Mouse (Mus musculus) gastrocnemius, adult 8-10 months (tissue): Measurements from ENCODE around the gene Crtam. TPM values are rescaled to one million over a fixed set of nuclear protein-coding genes. Genes with fewer than 3 reads are reported as not detected.

Experiments used
- DNase-seq, 2 experiments: peaks; one replicate each; pipeline ENCODE4 v3.0.0; 2022; ENCODE audit warnings: low spot score in 2 of 2
- total RNA-seq, 4 experiments: library from RNA; stranded (reverse); gene quantifications; 2 replicates each; pipeline ENCODE4 v1.2.4; 2022

Gene Crtam
- total RNA-seq, 4 experiments from 2014 or later, result not detected

DNA sequence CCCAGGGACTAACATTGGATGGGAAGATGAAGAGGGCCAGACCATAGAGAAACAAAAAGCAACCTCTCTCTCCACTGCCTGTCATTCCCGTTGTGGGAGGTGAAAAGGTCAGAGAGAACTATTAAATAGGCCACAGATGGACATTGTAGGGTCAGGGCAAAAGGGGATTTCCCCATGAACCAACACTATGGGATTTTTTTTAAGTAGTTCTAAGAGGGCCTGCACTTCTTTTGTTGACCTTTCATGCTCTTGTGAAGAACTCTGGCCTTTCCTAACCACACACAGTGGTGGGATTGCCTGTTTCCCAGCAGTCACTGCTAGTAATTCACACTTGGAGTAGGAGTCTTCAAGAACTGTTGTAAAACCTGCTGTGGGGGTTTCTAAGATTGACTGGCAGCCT lies 3.4 kb upstream of the Crtam start:
- no peak for DNase-seq

DNA sequence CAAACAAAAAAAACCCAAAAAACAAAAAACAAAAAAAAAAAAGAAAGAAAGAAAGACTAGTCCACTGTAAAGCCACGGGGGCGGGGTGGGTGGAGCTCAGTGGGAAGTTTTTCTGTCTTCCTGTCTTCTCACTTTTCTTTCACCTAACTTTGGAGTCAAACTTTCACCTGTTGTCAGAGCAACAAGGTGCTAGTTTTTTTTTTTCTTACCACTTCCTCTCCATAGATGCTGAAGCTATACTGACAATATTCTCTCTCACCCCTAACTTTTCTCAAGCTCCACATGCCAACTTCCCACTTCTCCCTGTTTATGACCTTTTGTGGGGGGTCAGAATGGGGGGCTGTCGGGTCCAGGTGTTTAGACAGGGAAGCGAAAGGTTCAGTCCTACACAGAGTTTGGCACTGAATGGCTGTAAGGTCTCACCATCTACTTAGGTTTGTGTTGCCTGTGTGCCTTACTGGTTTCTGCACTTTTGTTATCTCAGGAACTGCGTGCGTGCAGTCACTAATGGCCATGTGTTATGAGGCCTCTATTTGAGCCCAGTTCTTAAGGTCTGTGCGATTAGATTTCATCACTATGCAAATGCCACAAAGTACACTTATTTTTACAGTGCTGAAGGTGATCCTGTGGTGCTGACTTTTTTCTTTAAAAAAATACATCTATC lies 7.2 kb downstream of the Crtam start:
- DNase-seq, result no peak

DNA sequence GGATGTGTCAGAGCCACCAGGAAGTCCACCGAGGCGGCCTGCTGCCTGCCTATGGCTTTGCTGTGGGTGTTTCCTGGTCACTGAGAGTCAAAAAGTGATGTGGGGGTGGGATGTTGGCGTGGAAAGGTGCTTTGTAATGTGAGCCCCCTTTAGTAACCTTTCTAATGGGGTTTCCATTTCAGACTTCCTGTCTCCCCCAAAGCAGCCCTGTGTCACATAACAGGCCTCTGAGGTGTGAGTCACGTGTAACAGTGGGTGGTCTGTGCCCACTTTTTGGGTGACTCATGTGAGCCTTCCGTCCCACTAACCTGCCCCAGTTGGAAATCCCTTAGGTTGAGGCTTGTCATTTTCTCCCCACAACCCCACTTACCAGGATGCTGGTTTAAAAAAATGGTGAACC lies 10.4 kb downstream of the Crtam start:
- DNase-seq, result no peak

DNA sequence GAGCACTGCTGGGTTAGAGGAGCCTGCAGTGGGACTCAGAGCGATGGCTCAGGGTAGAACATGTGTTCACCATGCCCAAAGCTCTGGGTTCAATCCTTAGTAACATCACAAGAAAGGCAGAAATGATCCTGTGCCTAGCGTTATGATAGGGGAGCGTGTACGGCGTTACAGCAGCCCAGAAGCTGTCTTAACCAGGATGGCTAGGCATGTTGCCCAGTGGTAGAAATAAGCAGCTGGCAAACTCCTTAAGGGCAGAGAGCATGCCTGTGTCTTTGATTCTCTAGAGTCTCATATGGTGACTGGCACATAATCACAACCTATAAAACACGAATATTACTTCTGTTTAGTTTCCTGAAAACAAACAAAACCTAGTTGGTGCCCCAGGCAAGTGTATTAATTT lies 12.9 kb downstream of the Crtam start:
- DNase-seq, result no peak

DNA sequence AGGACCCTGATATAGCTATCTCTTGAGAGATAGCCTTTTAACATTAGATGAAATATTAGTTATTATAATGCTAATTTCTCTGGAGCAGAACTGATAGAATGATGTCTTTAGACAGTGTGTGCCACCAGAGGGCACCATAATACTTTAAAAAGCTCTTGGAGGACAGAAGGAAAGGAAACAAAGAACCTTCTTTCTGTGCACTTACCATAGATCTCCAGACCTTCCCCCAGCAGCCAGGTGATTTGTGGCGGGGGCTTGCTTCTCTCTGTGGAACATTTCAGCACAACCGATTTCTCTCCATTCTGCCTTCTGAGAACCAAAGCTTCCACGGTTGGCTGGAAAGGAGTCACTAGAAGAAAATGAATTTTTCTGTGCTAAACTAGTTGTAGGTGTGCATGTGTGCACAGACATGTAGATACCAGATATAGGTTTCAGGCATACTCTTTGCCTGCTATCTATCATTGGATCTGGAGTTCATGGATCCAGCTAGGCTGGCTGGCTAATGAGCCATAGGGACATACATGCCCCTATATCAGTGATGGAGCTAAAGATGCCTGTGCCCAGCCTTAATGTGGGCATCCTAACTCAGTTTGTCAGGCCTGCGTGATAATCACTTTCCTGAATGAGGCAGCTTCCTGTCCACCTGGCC lies 14.4 kb downstream of the Crtam start:
- no peak for DNase-seq

DNA sequence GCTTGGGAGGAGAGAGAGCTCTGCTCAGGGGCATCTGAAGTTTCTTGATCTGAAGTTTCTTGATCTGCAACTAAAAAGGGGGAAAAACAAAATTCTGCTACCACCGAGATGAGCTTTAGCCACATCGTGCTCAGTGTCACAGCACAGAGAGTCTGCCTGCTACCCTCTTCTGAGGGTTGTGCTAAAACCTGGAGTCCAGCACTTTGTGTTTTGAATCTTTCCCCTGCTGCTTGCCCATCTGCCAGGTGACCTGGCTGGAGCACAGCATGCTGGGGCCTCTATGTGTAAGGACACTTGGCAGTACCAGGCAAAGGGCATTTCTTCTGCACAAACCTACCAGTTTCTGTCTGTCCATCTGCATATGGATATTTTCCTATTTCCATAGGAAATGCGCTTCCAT lies 20.1 kb downstream of the Crtam start:
- no peak for DNase-seq

DNA sequence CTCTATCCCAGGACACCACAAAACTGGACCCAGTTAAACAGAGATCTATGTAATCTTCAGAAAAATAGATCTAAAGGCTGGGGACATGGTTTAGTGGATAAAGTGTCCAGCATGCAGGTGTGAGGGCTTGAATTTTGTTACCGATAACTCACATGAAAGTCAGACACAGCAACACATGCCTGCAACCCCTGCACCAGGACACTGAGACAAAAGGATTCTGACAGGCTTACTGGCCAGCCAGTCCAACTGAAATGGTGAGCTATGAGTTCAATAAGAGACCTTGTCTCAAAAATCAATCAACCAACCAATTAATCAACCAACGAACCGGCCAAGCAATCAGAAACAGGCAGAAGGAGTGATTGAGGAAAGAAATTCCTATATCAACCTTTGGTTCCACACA lies 20.7 kb downstream of the Crtam start:
- DNase-seq, result no peak

DNA sequence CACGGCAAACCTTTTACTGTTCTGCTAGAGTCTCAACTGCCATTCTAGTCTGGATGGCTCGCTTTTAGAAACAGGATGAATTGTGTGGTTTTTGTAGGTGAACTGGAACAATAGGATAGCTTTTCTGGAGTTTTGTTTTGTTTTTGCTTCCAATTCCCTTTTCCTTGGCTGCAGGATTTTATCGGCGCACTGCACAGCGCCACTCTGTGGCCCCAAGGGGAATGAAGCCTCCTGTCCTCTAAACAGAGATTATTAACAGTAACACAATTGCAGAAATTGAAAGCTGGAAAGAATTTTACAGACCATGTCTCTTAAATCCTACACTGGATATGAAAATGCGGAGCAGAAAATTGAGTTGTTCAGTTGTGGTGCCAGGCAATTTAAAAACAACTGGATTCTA lies 21.9 kb downstream of the Crtam start:
- DNase-seq, result no peak

DNA sequence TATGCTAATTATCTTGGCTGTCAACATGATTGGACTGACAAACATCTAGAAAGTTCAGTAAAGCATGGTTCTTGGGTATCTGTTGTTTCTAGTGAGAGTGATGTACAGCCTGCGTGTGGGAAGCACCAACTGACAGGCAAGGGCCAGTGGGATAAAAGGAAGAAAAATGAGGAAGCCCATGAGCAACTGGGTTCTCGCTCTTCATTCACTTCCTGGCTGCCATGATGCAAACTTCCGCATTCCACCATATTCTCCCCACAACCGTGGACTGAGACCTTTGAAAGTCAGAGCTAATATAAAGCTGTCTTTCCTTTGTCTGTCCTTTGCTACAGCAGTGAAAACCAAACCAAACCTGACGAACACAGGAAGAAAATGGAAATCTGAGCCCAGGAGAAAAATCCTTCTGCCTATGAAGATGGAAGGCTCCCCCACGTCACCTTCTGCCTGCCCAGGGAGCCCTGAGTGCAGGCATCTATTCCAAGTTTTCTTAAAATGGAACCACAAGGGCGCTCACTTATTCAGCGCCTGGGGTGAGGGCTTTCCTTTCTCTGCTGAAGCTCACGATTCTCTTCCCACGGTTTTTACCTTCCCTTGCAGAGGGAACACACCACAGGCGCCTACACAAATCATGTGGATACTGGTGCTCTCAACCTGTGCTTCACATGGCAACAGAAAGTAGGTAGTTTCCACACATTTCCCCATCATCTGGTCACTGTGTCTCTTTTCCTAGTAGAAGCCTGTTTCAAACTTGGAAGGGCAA lies 30.2 kb downstream of the Crtam start:
- no peak for DNase-seq

DNA sequence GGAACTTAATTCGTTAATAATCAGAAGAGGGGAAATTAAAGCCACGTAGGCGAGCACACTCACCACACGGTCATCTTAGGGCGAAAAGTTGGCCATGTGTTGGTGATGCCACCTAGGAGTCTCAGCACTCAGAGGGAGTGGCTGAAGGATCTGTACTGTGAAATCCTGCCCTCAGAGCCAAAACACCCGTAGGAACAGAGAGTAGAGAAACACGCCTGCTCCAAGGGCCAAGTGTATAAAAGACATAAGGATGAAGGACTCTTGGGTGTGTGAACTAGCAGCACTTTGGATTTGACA lies 40.1 kb downstream of the Crtam start:
- no peak for DNase-seq

DNA sequence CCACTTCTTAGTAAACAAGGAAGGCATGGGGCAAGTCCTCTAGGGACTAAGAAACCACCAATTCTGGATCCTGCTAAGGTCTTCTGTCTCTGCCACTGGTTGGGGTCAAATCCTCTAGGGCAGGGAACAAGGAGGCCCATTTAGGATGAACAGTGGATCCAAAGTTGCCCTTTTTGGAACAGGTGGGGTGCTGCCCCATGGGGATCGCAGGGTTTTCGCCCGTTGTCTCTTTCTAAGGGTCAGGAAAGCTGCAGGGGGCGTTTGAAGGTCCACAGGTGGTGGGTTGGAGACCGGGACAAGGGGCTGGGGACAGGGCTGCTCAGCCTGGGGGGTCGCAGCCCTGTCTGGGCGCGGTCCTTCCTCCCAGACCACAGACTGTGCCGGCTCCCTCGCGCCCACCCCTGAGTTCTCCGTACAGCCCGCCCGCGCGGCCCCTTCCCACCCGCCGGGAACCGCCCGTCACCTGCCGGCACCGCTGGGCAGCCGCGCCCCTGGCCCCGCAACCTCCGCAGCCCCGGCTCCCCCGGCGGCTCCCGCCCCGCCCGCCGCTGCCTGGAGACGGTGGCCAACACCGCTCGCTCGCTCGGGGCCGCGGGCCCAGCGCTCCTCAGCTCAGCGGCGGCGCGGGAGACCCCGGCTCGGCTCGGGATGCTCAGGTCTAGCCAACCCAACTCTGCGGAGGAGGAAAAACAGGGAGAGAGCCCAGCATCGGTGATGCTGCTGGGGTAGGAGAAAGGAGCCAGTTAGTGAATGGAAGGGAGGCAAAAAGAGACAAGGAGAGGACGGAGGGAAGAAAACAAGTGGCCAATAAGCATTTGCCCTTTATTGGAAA lies 40.6 kb downstream of the Crtam start, which contains the start of gene Jhy:
Gene Jhy, minus strand, starts transcription at position 533 of the 832 bp plus-strand sequence.
- no peak for DNase-seq

DNA sequence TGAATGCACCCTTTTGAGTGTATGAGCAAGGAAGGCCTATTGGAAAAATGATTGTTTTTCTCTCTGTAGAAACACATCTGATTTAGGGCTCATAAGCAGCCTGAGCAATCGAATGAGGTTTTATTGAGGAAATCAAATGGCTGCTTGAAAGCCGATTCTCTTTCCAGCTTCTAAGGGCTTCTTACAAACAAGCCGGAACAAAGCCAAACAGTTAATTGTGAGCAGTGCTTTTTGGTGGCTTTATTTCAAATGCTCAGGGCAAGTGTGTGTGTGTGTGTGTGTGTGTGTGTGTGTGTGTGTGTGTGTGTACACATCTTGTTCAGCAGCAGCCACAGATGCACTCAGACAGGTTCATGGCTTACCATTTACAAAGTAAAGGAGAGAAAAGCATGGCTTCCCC lies 43.0 kb downstream of the Crtam start:
- no peak for DNase-seq

DNA sequence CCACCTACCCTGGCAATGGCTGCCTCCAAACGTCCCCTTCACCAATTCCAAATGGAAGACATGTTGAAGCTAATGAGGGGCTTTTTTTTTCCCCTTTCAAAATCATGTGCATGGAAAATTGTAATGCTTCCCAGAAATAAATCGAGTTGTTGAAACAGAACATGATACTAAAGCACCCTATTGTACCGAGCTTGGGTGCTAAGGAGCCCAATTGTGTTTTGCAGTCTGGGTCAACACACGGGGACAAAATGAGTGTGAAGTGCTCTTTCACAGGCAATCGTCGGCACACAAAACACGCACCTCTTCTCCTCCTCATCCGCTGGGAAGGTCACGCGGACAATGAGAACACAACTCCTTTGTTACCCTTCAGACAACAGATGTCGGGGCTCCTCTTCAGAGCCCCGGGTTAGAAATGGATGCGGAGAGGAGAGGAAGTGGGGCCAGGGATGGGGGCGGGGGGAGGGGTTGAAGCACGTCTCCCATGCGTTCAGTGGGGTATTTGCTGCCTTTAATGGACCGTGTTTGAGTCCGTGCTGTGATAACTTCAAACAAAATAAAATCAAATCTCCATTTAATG lies 55.3 kb downstream of the Crtam start:
- no peak for DNase-seq

DNA sequence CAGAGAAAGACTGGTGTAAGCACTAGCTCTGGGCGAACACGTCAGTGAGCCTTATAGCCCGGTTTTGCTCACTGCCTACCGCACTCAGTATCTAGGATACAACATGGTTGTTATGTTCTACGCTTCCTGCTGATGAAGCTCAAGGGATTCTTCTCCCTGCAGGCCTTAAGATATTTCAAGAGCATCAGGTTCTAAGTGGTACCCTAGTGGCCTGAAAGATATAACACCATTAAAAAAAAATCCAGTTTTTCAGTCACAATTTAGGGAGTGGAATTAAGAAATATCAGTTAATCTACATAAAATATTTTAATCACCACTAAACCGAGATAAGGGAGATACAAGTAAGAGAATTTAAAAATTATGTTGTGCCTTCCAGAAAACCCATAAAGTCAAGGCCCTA lies 56.0 kb downstream of the Crtam start:
- DNase-seq, result no peak

DNA sequence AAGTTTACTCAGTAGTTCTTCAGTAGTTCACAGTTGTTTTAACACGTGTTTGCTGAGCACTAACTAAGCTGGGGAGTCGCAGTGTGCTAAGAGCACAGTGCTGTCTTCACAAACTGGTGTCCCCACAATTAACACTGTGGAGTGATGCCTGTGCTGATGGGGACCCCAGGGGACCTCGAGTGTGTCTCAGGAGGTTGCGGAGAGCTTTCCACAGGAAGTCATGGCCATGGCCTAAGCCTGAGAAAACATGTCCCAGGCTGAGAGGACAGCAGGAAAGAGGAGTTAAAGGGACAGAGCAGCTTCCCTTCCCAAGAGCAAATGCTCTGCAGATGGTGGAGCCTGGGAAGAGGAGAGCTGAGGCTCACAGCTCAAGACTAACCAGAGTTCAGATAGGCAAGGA lies 57.3 kb downstream of the Crtam start:
- no peak for DNase-seq

DNA sequence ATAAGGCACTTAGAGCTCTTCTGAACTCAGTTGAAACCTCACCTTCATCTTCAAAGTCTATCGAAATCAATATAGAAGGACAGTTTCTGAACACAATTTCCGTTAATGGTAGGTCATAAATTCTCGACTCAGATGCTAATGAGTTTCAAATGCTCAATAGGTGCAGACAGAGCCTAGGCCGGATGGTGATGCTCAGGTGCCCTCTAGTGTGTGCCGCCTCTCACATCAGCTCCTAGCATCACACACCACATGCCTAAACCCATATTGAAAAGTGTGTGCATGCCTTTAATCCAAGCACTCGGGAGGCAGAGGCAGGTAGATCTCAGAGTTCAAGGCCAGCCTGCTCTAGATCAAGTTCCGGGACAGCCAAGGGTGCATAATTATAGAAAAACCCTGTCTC lies 67.0 kb downstream of the Crtam start:
- no peak for DNase-seq

DNA sequence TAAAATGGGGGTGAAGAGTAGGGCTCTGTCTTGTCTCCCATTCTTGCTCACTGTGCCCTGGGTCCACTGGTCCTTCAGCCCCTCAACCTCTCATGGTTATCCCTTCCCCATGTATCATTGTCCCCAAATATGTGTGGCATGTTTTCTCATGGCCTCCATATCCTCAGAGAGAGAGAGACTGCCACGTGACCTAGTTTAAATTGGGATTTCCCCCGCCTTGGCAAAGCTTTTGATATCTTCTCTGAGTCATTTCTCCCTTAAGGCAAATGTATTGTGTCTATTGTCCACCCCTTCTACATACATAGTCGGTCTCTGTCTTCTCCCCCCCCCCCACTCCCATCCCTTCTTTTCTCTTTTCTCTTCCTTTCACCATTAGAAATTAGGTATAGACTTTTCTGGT lies 71.1 kb downstream of the Crtam start:
- no peak for DNase-seq

DNA sequence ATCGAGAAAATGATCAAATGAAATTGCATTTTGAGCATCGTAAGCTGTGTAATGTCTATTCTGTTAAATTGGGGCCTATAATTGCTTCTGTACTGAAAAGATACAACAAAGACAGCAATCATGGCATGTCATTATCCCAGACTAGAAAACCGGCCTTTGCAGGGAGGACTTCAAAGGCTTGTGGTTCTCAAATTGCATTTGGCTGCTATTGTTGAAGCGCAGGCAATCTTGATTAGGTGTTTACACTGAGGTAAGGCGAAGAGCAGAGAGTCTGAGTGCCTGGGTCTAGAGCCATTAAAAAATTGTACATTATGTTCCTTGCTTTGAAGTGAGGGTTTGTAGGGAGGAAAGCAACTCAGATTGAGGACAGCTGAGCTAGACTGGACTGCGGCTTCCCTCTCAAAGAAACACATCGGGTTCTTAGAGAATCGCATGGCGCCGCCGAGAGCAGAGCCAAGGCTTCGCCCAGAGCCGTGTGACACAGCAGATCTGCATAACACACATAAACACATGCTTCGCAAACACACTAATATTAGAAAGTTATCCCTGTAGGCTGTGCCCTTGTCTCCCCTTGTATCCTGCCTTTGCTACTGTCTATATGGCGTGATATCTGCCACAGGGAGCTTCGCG lies 77.0 kb downstream of the Crtam start:
- DNase-seq, result no peak
